Mouse (Mus musculus) neural tube, embryonic 12.5 days (tissue): ENCODE data around the gene Bod1. TPM values are rescaled to one million over a fixed set of nuclear protein-coding genes. Genes with fewer than 3 reads are reported as not detected.
A peak's percentile ranks its signal among the peaks of the same experiment; 100 is the strongest.

Experiments used
- ATAC-seq: fragments of 200-750 bp; cut with Nextera tagmentation; 2 replicates; pipeline ENCODE4 v1.8.0; 2017; ENCODE audit warnings: low read depth, mild to moderate bottlenecking, moderate TSS enrichment, moderate library complexity; ENCODE audit not compliant: low FRiP score
- H3K27ac ChIP-seq: fragments of 300-500 bp; sonication (generic); 2 replicates; pipeline ENCODE4 v1.5.1; 2016
- H3K27me3 ChIP-seq: fragments of 300-500 bp; sonication (generic); replicated peaks from 2 replicates; pipeline ENCODE4 v1.6.1; 2016; ENCODE audit warnings: mild to moderate bottlenecking
- H3K36me3 ChIP-seq: fragments of 300-500 bp; sonication (generic); 2 replicates; pipeline ENCODE4 v1.6.1; 2016; ENCODE audit warnings: mild to moderate bottlenecking
- H3K4me1 ChIP-seq: fragments of 300-500 bp; sonication (generic); 2 replicates; pipeline ENCODE4 v1.6.1; 2016
- H3K4me2 ChIP-seq: fragments of 300-500 bp; sonication (generic); replicated peaks from 2 replicates; pipeline ENCODE4 v1.6.1; 2016; ENCODE audit warnings: mild to moderate bottlenecking
- H3K4me3 ChIP-seq: fragments of 300-500 bp; sonication (generic); 2 replicates; pipeline ENCODE4 v1.5.1; 2016
- H3K9ac ChIP-seq: fragments of 300-500 bp; sonication (generic); 2 replicates; pipeline ENCODE4 v1.6.1; 2016; ENCODE audit warnings: mild to moderate bottlenecking
- H3K9me3 ChIP-seq: fragments of 300-500 bp; sonication (generic); 2 replicates; pipeline ENCODE4 v1.6.1; 2016; ENCODE audit warnings: mild to moderate bottlenecking
- WGBS: fragments of 180-500 bp; shearing (Covaris S2); methylation state at CpG from one replicate; pipeline ENCODE4 v1.1.7; 2016; 5-methylcytosine and 5-hydroxymethylcytosine counted together
- polyA plus RNA-seq: library from polyadenylated mRNA; unstranded; fragments of >200 nt; fragmentation: Nextera tagmentation; extraction: Ambion mirVana; gene quantifications from 2 replicates; pipeline ENCODE4 v1.2.1, GENCODE M21; 2016

The Bod1 gene
- polyA plus RNA-seq, 1 experiment from 2014 or later: 163 TPM

DNA sequence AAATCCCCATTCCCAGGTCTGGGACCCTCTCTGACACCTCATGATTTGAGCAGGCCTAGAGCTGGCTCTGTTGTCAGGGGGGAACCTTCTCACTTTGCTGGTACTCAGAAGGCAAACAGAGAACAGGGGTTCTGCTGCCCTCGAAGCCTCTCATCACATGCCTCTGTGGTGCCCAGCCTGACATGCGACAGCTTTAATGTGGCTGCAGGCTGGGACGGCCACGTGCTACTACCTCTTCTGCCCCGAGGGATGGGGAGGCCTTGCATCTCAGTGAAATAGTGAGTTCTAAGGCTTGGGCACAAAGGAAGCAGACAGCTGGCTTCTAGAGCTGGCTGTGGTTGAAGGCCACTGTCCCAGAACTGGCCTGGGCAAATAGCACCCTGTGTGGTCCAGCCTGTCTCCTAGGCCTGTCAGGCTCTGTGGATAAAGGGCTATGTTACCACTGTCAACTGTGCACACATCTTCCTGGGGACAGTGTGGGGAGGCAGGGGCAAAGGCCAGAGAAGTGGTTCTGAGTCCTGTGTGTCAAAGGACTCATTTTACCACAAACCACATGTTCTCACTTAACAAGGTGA lies 8.7 kb downstream of the Bod1 start:
- no peaks in the 10 kb centered on the region for H3K4me1 ChIP-seq
- ATAC-seq: no peak
- 85% methylated on average over 5 of the region's 5 CpGs for WGBS
- no peak overlapping the region for H3K9ac ChIP-seq
- H3K4me2 ChIP-seq: no peak overlapping the region
- no peak overlapping the region for H3K4me3 ChIP-seq
- no peak overlapping the region for H3K27ac ChIP-seq
- H3K27me3 ChIP-seq: no peaks in the 10 kb centered on the region
- no peaks in the 10 kb centered on the region for H3K9me3 ChIP-seq
- peaks cover 72% of the 10 kb centered on the region for H3K36me3 ChIP-seq

- H3K4me1 ChIP-seq: no peaks in the 10 kb centered on the region
- no peaks in the 10 kb centered on the region for H3K9me3 ChIP-seq
- no peak overlapping the region for H3K27ac ChIP-seq
- peaks cover 65% of the 10 kb centered on the region for H3K36me3 ChIP-seq
- no peak overlapping the region for H3K4me3 ChIP-seq
- ATAC-seq: no peak
- no peaks in the 10 kb centered on the region for H3K27me3 ChIP-seq
- no peak overlapping the region for H3K9ac ChIP-seq
- 92% methylated on average over 7 of the region's 7 CpGs for WGBS
- no peak overlapping the region for H3K4me2 ChIP-seq
These were observed 9.5 kb downstream of the Bod1 start for GRCm38 (mm10) chr11:31662214-31662613.

GRCm38 (mm10) chr11:31657806-31658175 lies 13.9 kb downstream of the Bod1 start:
- Histone ChIP-seq H3K36me3 (peaks cover 23% of the 10 kb centered on the region), H3K4me1 (no peaks in the 10 kb centered on the region), H3K27ac (no peak overlapping the region), H3K4me3 (no peak overlapping the region), H3K27me3 (no peaks in the 10 kb centered on the region), H3K9me3 (no peaks in the 10 kb centered on the region), H3K4me2 (no peak overlapping the region), H3K9ac (no peak overlapping the region)
- no peak for ATAC-seq

DNA sequence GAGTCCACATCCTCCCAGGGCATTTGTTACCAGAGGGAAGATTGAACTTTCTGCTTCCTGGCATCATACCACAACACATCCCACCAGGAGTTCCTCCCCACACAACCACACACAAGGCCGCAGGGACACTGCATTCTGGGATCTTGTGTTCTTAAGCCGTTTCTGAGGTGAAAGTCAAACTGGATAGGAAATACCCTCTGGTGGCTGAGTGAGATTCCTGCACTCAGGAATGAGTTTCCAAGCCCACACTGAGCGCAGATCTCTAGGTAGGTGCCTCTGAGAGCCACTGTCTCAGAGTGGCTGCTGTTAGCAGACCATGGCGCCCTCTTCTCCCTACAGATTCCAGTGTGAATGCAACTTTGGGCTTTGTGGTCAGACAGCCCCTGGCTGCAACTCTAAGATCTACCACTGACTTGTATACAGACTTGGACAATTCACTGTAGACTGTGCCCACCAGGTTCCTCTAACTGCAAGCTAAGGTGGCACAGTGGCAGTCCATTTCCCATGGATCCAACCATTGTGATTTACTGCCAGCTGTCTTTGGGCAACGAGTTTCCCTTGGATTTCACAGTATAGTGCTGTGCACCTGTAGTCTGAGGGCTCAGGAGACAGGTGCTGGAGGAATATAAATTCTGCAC lies 14.4 kb downstream of the Bod1 start:
- Histone ChIP-seq H3K4me2 (no peak overlapping the region), H3K36me3 (peaks cover 18% of the 10 kb centered on the region), H3K9ac (no peak overlapping the region), H3K4me1 (no peaks in the 10 kb centered on the region), H3K9me3 (no peaks in the 10 kb centered on the region), H3K27ac (no peak overlapping the region), H3K27me3 (no peaks in the 10 kb centered on the region), H3K4me3 (no peak overlapping the region)
- no peak for ATAC-seq
- 75% methylated on average over 5 of the region's 5 CpGs for WGBS

DNA sequence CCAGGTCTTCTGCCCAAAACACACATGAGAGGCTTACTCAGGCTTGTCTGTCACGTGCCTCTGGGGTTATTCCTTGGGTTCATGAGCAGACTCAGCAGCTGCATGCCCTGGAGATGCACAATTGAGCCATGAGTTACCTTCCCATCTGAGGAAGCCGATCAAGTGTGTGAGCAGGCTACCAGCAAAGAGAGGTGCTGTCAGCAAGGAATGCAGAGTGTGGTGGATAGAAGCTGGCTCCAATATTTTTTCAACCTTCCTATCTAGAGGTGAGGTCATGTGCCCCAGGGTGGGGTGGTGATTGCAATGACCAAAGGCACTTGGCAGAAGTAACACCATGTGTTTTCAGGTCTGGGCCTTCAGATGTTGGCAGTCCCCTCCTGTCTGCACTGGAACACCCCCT lies 22.2 kb downstream of the Bod1 start:
- no peaks in the 10 kb centered on the region for H3K27me3 ChIP-seq
- 64% methylated on average over 2 of the region's 2 CpGs for WGBS
- H3K4me2 ChIP-seq: no peak overlapping the region
- H3K4me3 ChIP-seq: no peak overlapping the region
- no peaks in the 10 kb centered on the region for H3K4me1 ChIP-seq
- no peak for ATAC-seq
- no peak overlapping the region for H3K9ac ChIP-seq
- no peaks in the 10 kb centered on the region for H3K9me3 ChIP-seq
- H3K36me3 ChIP-seq: no peaks in the 10 kb centered on the region
- H3K27ac ChIP-seq: no peak overlapping the region

DNA sequence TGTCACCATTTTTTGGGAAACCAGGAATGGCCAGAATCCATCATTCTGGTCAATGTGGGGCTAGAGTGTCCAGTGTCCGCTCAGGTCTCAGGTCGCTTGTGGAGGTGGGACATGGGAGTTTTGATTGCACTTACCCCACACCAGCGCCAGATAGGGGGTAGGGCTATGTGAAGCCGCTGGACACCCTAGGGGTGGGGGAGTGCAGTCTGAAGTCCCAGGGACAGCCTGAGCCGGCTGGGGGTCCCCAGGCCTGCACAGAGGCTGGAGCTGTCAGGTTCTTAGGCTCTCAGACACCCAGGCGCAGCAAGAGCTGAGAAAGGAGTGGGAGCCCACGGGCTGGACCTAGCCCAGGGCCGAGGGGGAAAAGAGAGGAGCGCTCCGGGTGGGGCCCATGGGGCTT lies 24.4 kb downstream of the Bod1 start:
- Histone ChIP-seq H3K9ac (no peak overlapping the region), H3K4me1 (no peaks in the 10 kb centered on the region), H3K36me3 (no peaks in the 10 kb centered on the region), H3K4me2 (no peak overlapping the region), H3K9me3 (no peaks in the 10 kb centered on the region), H3K4me3 (no peak overlapping the region), H3K27ac (no peak overlapping the region), H3K27me3 (no peaks in the 10 kb centered on the region)
- ATAC-seq: no peak
- whole genome bisulfite sequencing: 89% methylated on average over 10 of the region's 10 CpGs

GRCm38 (mm10) chr11:31646571-31646970 lies 25.1 kb downstream of the Bod1 start:
- no CpG with 5 or more reads among the region's 1 CpGs for WGBS
- no peak for ATAC-seq
- Histone ChIP-seq H3K9ac (no peak overlapping the region), H3K36me3 (no peaks in the 10 kb centered on the region), H3K4me1 (no peaks in the 10 kb centered on the region), H3K4me3 (no peak overlapping the region), H3K4me2 (no peak overlapping the region), H3K27me3 (no peaks in the 10 kb centered on the region), H3K27ac (no peak overlapping the region), H3K9me3 (no peaks in the 10 kb centered on the region)

GRCm38 (mm10) chr11:31643120-31643519 lies 28.6 kb downstream of the Bod1 start:
- Histone ChIP-seq H3K27ac (no peak overlapping the region), H3K9me3 (no peaks in the 10 kb centered on the region), H3K4me3 (no peak overlapping the region), H3K9ac (no peak overlapping the region), H3K36me3 (no peaks in the 10 kb centered on the region), H3K4me1 (no peaks in the 10 kb centered on the region), H3K4me2 (no peak overlapping the region), H3K27me3 (no peaks in the 10 kb centered on the region)
- WGBS: 69% methylated on average over 6 of the region's 6 CpGs
- no peak for ATAC-seq

DNA sequence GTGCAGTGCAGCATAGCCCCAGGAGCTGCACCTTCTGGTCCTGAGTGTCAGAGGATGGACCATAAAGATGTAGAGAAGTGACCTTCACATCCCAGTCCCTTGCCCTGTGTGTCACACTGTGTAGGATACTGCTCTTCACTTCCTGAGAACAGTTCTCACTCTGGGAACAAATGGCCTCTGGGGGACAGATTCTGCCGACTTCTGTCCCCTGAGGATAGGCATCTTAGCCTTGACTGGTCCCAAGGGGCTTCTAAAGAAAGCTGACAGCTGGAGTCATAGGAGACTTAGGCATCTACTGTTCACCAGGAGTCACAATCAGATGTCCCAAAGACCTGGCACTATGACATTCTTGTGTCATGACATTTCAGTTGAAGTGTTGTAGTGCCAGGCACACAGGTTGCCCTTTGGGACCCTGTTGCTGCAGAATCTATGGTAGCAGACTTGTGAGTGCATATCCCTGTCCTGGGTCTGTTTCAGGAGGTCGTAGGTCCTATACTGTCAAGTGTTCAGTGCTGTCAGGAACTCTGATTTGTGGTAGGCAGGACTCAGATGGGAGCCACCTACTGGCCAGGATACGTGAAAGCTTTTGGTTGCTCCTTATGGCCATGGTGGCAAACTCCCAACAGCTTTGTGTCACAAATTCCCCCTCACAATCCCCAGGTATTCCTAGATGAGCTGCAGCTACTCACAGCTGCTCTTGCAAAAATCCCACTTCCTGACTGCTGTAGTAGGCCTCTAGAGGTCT lies 30.4 kb downstream of the Bod1 start:
- H3K9ac ChIP-seq: no peak overlapping the region
- no peaks in the 10 kb centered on the region for H3K4me1 ChIP-seq
- no peaks in the 10 kb centered on the region for H3K36me3 ChIP-seq
- 62% methylated on average over 3 of the region's 3 CpGs for WGBS
- H3K27ac ChIP-seq: no peak overlapping the region
- H3K4me3 ChIP-seq: no peak overlapping the region
- H3K27me3 ChIP-seq: no peaks in the 10 kb centered on the region
- H3K9me3 ChIP-seq: no peaks in the 10 kb centered on the region
- no peak for ATAC-seq
- no peak overlapping the region for H3K4me2 ChIP-seq

DNA sequence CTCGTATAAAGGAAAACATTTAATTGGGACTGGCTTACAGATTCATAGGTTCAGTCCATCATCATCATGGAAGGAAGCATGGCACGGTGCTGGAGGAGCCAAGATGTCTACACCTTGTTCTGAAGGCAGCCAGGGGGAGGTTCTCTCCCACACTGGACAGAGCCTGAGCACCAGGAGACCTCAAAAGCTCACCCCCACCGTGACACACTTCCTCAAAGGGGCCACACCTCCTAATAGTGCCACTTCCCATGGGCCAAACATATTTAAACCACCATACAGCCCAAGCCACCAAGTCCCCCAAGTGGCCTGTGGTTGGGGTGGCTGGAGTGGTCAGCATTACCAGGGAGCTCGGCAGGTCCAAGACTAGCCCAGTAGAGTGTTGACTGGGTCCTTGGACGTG lies 31.5 kb downstream of the Bod1 start:
- no peak for ATAC-seq
- H3K36me3 ChIP-seq: no peaks in the 10 kb centered on the region
- H3K4me3 ChIP-seq: no peak overlapping the region
- no peaks in the 10 kb centered on the region for H3K27me3 ChIP-seq
- no peak overlapping the region for H3K9ac ChIP-seq
- H3K4me1 ChIP-seq: no peaks in the 10 kb centered on the region
- no peak overlapping the region for H3K4me2 ChIP-seq
- WGBS: 76% methylated on average over 5 of the region's 5 CpGs
- no peak overlapping the region for H3K27ac ChIP-seq
- H3K9me3 ChIP-seq: no peaks in the 10 kb centered on the region

DNA sequence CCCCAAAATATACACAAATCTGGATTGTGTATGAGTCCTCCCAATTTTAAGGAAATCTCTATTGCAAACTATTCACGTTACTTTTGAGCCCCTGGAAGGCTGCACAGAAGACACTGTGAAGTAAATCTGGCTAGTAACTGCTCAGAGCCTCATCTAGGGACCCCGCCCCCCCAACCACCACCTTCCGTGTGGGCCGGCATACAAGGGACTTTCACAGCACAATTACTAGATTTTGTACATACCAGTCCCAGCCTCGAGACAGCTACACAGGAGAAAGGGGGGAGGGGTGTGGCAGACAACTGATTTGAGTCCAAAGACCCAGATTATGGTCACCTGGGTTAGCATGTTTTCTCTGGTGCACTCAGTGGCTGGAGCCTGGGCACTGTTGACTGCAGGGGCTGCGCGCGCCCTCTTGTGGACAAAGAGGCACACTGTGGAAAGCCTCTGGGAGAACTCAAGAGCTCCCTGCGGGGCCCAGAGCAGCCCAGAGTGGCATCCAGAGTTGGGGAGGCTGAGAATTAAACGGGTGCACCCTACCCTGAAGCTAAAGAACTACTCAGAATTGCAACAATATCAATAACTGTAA lies 33.8 kb downstream of the Bod1 start:
- no peak overlapping the region for H3K4me3 ChIP-seq
- no peak overlapping the region for H3K4me2 ChIP-seq
- no peaks in the 10 kb centered on the region for H3K36me3 ChIP-seq
- H3K27me3 ChIP-seq: no peaks in the 10 kb centered on the region
- no peaks in the 10 kb centered on the region for H3K9me3 ChIP-seq
- ATAC-seq: peak; percentile 85
- WGBS: 28% methylated on average over 10 of the region's 10 CpGs
- no peak overlapping the region for H3K27ac ChIP-seq
- no peaks in the 10 kb centered on the region for H3K4me1 ChIP-seq
- no peak overlapping the region for H3K9ac ChIP-seq

GRCm38 (mm10) chr11:31628700-31629099 lies 43.0 kb downstream of the Bod1 start:
- Histone ChIP-seq H3K4me2 (no peak overlapping the region), H3K27ac (no peak overlapping the region), H3K36me3 (no peaks in the 10 kb centered on the region), H3K4me1 (no peaks in the 10 kb centered on the region), H3K27me3 (no peaks in the 10 kb centered on the region), H3K9ac (no peak overlapping the region), H3K9me3 (no peaks in the 10 kb centered on the region), H3K4me3 (no peak overlapping the region)
- no peak for ATAC-seq
- WGBS: 85% methylated on average over 5 of the region's 5 CpGs
